Mouse (Mus musculus) subcutaneous adipose tissue, adult 2 months (tissue): ENCODE data around the gene Dact2. TPM values are rescaled to one million over a fixed set of nuclear protein-coding genes. Genes with fewer than 3 reads are reported as not detected.

Experiments used
- polyA plus RNA-seq: library from polyadenylated mRNA; depleted of rRNA; stranded (reverse); fragments of >200 nt; gene quantifications from 2 replicates; pipeline ENCODE4 v1.2.3, GENCODE M21; 2012; ENCODE audit warnings: low replicate concordance; rRNA removed

Gene Dact2
- 16.2 and 24.3 TPM in 2 replicates for polyA plus RNA-seq

DNA sequence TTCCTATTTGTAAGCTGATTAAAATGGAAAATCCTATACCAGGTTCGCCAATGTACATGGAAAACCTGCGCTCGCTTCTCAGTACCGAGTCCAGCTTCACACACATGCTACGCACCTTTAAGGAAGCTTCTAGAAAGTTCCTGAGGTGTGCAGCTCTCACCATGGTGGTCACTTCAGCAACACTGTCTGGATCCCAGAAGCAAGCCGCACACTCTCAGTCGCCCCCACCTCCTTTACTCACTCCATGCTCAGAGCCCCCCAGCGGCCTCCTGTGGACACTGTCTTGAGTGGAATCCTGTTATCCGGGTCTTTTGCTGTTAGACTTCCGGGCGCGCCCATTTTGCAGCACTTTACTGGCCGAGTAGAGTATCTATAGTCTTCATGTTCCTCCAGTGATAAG, at the start of gene Dact2:
Gene Dact2 (minus strand): TSS at position 244 of the 400 bp plus-strand sequence.

Other genes with a start within 250 kb of the Dact2 start
- not detected in 2 replicates for gene Gm7356, start 200.6 kb downstream of the Dact2 start, polyA plus RNA-seq
- not detected in 2 replicates for gene Gm7358, start 144.8 kb downstream of the Dact2 start, polyA plus RNA-seq
- gene Smoc2, start 75.2 kb upstream of the Dact2 start, polyA plus RNA-seq, result 54.5 and 289 TPM in 2 replicates